Mouse (Mus musculus) myocyte (in vitro differentiated cells): ENCODE results near the gene 1600015I10Rik.

Experiments used
- E2F4 ChIP-seq: IDR thresholded peaks from one replicate; pipeline ENCODE4 v1.6.1; 2011; ENCODE audit warnings: mild to moderate bottlenecking, control low read depth, moderate library complexity; ENCODE audit not compliant: insufficient read depth
- MYOD1 ChIP-seq, 3 experiments: IDR thresholded peaks; one replicate each; pipeline ENCODE4 v1.6.1; 2011; ENCODE audit warnings: control low read depth in 2 of 3, low read depth in 2 of 3, mild to moderate bottlenecking in 2 of 3, moderate library complexity in 1 of 3; ENCODE audit not compliant: insufficient read length in 2 of 3, control insufficient read depth in 1 of 3
- POLR2A ChIP-seq: IDR thresholded peaks from one replicate; pipeline ENCODE4 v1.6.1; 2011; ENCODE audit warnings: low read depth, mild to moderate bottlenecking, control low read depth, moderate library complexity; ENCODE audit not compliant: insufficient read length

- TF ChIP-seq POLR2A (no peak), MYOD1 (IDR thresholded peaks at IDR 0.05; ENCODE audit: control insufficient read depth in 1 of 3, insufficient read length in 2 of 3, low read depth in 2 of 3) (no peak), E2F4 (no peak)
Measured at GRCm38 (mm10) chr6:48951630-48952029, 21.9 kb downstream of the 1600015I10Rik start.
